Mouse (Mus musculus) limb, embryonic 14.5 days (tissue): ENCODE data around the gene Gm42791. TPM values are rescaled to one million over a fixed set of nuclear protein-coding genes. Genes with fewer than 3 reads are reported as not detected.

Experiments
- ATAC-seq: fragments of 200-750 bp; cut with Nextera tagmentation; 2 replicates; pipeline ENCODE4 v1.8.0; 2017; ENCODE audit warnings: low read depth, moderate number of reproducible peaks, moderate TSS enrichment; ENCODE audit not compliant: low FRiP score
- DNase-seq: peaks from one replicate; pipeline ENCODE4 v3.0.0-alpha.2; 2015; ENCODE audit warnings: low spot score
- H3K27ac ChIP-seq: fragments of 300-500 bp; sonication (generic); replicated peaks from 2 replicates; pipeline ENCODE4 v1.5.1; 2014; ENCODE audit warnings: low read depth, mild to moderate bottlenecking, low read length, moderate library complexity, mixed read lengths
- H3K27me3 ChIP-seq: fragments of 300-500 bp; sonication (generic); 2 replicates; pipeline ENCODE4 v1.6.1; 2014; ENCODE audit warnings: low read length, mixed read lengths; ENCODE audit not compliant: control insufficient read depth, insufficient read depth
- H3K36me3 ChIP-seq: fragments of 300-500 bp; sonication (generic); 2 replicates; pipeline ENCODE4 v1.6.1; 2014; ENCODE audit warnings: mild to moderate bottlenecking, low read length, moderate library complexity, mixed read lengths; ENCODE audit not compliant: control insufficient read depth, insufficient read depth
- H3K4me1 ChIP-seq: fragments of 300-500 bp; sonication (generic); 2 replicates; pipeline ENCODE4 v1.6.1; 2014; ENCODE audit warnings: antibody characterized with exemption, low read length, mixed read lengths; ENCODE audit not compliant: control insufficient read depth, insufficient read depth
- H3K4me2 ChIP-seq: fragments of 300-500 bp; sonication (generic); replicated peaks from 2 replicates; pipeline ENCODE4 v1.6.1; 2014; ENCODE audit warnings: low read depth, mild to moderate bottlenecking, low read length, moderate library complexity; ENCODE audit not compliant: severe bottlenecking
- H3K4me3 ChIP-seq: fragments of 300-500 bp; sonication (generic); replicated peaks from 2 replicates; pipeline ENCODE4 v1.5.1; 2014; ENCODE audit warnings: low read length
- H3K9ac ChIP-seq: fragments of 300-500 bp; sonication (generic); 2 replicates; pipeline ENCODE4 v1.6.1; 2014; ENCODE audit warnings: mild to moderate bottlenecking, low read depth, low read length, moderate library complexity; ENCODE audit not compliant: severe bottlenecking
- H3K9me3 ChIP-seq: fragments of 300-500 bp; sonication (generic); 2 replicates; pipeline ENCODE4 v1.6.1; 2016; ENCODE audit warnings: low read length; ENCODE audit not compliant: control insufficient read depth
- POLR2A ChIP-seq: fragments of 200-500 bp; IDR thresholded peaks from 2 replicates; pipeline ENCODE4 v1.8.0; 2012; ENCODE audit warnings: inconsistent platforms, mild to moderate bottlenecking, moderate library complexity, borderline replicate concordance; ENCODE audit not compliant: insufficient read depth, insufficient read length; ENCODE audit errors: extremely low read depth
- WGBS: fragments of 180-500 bp; shearing (Covaris S2); extraction: QIAGEN DNeasy Blood & Tissue Kit; methylation state at CpG from one replicate; pipeline ENCODE4 v1.1.7; 2014; 5-methylcytosine and 5-hydroxymethylcytosine counted together
- polyA plus RNA-seq, 2 experiments: library from polyadenylated mRNA; depleted of rRNA in 1 of 2; stranded (reverse) in 1 of 2; unstranded in 1 of 2; fragments of >200 nt; fragmentation: Nextera tagmentation in 1 of 2; extraction: Ambion mirVana in 1 of 2; gene quantifications; 2 replicates each; pipeline versions ENCODE4 v1.2.1 to v1.2.3; 2012 to 2014

The Gm42791 gene
- polyA plus RNA-seq, 2 experiments = not detected

DNA sequence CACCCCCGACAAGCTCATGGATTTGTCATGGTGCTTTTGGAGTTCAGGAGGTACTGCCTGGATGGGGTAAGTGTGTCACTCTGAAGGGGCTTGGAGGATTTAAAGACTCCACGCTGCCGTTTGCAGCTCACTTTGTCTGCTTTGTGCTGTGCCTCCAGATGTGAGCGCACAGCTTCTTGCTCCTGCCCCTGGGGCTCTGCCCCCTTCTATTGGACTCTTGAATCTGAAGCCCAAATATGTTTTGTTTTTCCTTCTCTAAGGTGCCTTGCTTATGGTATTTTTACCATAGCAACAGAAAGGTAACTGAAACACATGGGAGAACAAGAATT, 1.7 kb upstream of the Gm42791 start:
- peaks cover 5% of the 10 kb centered on the region; the same call in 1 of the 2 replicates for H3K9me3 ChIP-seq
- no peaks in the 10 kb centered on the region for H3K27me3 ChIP-seq
- no peak overlapping the region for H3K4me2 ChIP-seq
- 50% methylated on average over 3 of the region's 4 CpGs for WGBS
- DNase-seq = no peak
- no peak overlapping the region for H3K9ac ChIP-seq
- no peaks in the 10 kb centered on the region for H3K36me3 ChIP-seq
- no peak for ATAC-seq
- no peak overlapping the region for H3K27ac ChIP-seq
- no peak overlapping the region for H3K4me3 ChIP-seq
- no peak for TF ChIP-seq POLR2A
- H3K4me1 ChIP-seq = peaks cover 17% of the 10 kb centered on the region

DNA sequence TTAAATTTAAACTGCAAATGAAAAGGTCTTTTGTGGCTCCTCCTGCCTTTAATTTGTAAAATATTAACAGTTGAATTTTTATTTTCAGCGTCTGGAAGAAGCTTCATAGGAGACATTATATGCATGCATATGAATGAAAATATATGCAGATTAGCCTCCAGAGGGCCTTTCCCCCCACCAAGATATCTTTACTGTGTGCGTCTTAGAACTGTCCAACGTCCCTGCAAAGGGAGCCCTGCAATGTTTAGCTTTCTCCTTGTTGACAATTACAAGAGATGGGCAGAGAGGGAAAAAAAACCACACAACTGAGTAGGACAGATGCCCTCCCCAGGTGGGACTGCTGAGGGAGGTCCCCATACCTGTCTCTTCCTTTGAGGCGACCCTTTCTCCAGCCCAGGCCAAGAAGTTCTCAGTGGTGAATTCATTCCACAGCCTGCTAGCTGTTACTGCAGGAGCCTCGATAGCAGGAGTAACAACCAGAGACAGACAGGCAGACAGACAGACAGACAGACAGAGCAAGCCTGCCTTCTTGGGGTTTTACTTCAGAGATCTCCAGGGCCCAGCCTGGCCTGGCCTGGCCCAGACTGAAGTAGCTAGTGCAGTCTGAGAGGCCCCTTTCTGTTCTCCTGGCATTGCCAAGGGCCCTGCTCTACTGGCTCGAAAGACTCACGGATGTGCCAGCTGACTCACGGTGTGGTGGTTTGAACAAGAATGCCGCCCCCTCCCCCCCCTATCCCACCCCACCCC, 1.2 kb upstream of the Gm42791 start:
- no peak overlapping the region for H3K9ac ChIP-seq
- WGBS = 60% methylated on average over 9 of the region's 9 CpGs
- no peak for ATAC-seq
- no peaks in the 10 kb centered on the region for H3K27me3 ChIP-seq
- H3K36me3 ChIP-seq = no peaks in the 10 kb centered on the region
- peaks cover 5% of the 10 kb centered on the region; the same call in 1 of the 2 replicates for H3K9me3 ChIP-seq
- no peak for TF ChIP-seq POLR2A
- no peak overlapping the region for H3K4me3 ChIP-seq
- no peak overlapping the region for H3K4me2 ChIP-seq
- peak overlapping the region; percentile 95 for H3K27ac ChIP-seq
- DNase-seq = no peak
- H3K4me1 ChIP-seq = peaks cover 17% of the 10 kb centered on the region

DNA sequence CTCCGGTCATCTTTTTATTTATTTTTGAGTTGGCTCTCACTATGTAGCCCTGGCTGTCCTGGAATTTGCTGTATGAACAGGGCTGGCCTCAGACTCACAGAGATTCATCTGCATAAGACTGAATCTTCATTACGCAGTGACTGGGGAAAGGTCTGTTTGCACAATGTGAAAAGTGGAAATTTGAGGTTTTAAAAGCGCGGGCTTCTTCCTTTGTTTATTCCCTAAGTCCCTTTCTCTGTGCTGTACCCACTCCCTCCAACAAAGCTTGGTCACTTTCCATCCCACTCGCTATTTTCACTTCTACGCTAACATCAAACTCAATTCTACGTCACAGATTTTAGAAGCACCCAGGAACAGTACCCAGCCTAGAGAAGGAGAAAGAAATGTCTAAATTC, 639 bp downstream of the Gm42791 start:
- 38% methylated on average over 7 of the region's 7 CpGs for WGBS
- TF ChIP-seq POLR2A = no peak
- DNase-seq = no peak
- Histone ChIP-seq H3K4me1 (peaks cover 17% of the 10 kb centered on the region), H3K9ac (peak overlapping the region; percentile 65), H3K36me3 (no peaks in the 10 kb centered on the region), H3K27me3 (no peaks in the 10 kb centered on the region), H3K4me2 (peak overlapping the region; percentile 68), H3K27ac (peak overlapping the region; percentile 95), H3K9me3 (peaks cover 5% of the 10 kb centered on the region), H3K4me3 (peak overlapping the region; percentile 45)
- no peak for ATAC-seq

DNA sequence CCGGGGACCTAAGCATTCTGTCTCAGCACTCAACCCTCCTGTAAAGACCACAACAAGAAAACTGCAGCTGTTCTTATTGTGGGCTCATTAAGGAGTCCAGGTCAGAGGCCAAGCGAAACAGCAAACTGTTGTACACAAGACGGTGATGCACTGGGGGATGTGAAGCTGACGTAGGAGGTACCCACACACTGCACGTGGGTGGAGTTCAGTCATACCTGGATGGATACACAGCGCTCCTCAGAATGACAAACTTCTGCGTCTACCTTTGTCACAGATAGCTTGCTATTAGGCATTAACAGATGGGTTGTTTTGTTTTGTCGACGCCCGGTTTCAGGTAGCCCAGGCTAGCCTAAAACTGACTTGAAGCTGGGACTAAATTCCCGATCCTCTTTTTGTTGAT, 2.3 kb downstream of the Gm42791 start:
- Histone ChIP-seq H3K27ac (no peak overlapping the region), H3K4me1 (peaks cover 17% of the 10 kb centered on the region)
- no peak for ATAC-seq

DNA sequence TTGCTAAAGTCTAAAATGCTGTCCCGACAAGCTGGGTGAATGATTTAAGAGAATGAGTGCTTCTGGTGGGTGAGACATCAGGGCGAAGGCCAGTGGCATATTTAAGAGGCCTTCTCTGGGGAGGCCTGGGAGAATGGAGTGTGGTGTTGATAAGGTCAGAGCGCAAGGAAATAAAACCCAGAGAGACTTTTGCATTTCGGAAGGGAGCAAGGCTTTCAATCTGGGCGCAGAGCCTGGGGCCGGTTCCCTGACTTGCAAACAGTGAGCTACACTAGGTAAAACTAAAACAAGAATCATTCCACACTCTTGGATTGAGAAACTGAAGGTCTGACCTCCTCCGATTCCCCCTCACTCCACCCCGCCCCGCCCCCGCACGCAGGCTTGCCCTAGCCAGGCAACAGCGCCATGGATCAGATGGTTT, 4.0 kb downstream of the Gm42791 start:
- H3K4me3 ChIP-seq = no peak overlapping the region
- ATAC-seq = no peak
- H3K27me3 ChIP-seq = no peaks in the 10 kb centered on the region
- no peak overlapping the region for H3K4me2 ChIP-seq
- no peaks in the 10 kb centered on the region for H3K36me3 ChIP-seq
- 73% methylated on average over 12 of the region's 12 CpGs for WGBS
- peaks cover 11% of the 10 kb centered on the region for H3K9me3 ChIP-seq
- TF ChIP-seq POLR2A = no peak
- peaks cover 11% of the 10 kb centered on the region for H3K4me1 ChIP-seq
- H3K27ac ChIP-seq = no peak overlapping the region
- H3K9ac ChIP-seq = no peak overlapping the region
- DNase-seq = no peak

More for the DNA sequence above, 2.3 kb downstream of the Gm42791 start:
- peaks cover 11% of the 10 kb centered on the region for H3K9me3 ChIP-seq
- no peak overlapping the region for H3K4me3 ChIP-seq
- no peak overlapping the region for H3K4me2 ChIP-seq
- 97% methylated on average over 11 of the region's 11 CpGs for WGBS
- no peaks in the 10 kb centered on the region for H3K27me3 ChIP-seq
- TF ChIP-seq POLR2A = no peak
- DNase-seq = no peak
- H3K36me3 ChIP-seq = no peaks in the 10 kb centered on the region
- H3K9ac ChIP-seq = no peak overlapping the region
